Mouse (Mus musculus): ENCODE data around the gene Sectm1b. TPM values are rescaled to one million over a fixed set of nuclear protein-coding genes. Genes with fewer than 3 reads are reported as not detected.
"Not testable (repeated sequence)": the region's sequence is repeated elsewhere in the genome, so short reads cannot be mapped to it uniquely, and the experiment has no call there.

The Sectm1b gene
- polyA plus RNA-seq, 1 experiment from 2014 or later, result 0.14 TPM

DNA sequence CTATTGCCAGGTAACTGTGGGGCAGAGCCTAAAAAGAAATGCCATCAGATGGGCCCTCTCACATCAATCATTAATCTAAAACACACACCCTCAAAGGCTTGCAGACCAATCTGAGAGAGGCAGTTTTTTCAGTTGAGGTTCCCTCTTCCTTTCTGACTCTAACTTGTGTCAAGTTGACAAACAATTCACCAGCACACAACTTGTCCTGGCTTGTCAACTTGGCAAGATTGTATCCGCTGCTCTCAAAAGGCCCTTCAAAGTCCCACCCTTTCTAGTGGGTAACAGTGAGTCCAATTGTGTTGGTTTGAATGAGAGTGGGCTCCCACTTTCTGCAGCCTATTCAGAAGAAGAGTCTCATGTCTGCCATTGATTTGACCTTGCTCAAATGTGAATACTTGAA, 18.1 kb downstream of the Sectm1b start:
- Histone ChIP-seq H3K27ac (no peak overlapping the region), H3K36me3 (no peaks in the 10 kb centered on the region), H3K4me3 (no peak overlapping the region), H3K4me1 (no peaks in the 10 kb centered on the region), H3K9me3 (replicated peaks) (no peaks in the 10 kb centered on the region), H3K9ac (no peak overlapping the region), H3K27me3 (replicated peaks) (peaks cover 30% of the 10 kb centered on the region), H3K4me2 (no peak overlapping the region)
- WGBS (ENCODE audit: insufficient replicate concordance), result 50% methylated on average over 1 of the region's 1 CpGs
- ATAC-seq, result no peak

DNA sequence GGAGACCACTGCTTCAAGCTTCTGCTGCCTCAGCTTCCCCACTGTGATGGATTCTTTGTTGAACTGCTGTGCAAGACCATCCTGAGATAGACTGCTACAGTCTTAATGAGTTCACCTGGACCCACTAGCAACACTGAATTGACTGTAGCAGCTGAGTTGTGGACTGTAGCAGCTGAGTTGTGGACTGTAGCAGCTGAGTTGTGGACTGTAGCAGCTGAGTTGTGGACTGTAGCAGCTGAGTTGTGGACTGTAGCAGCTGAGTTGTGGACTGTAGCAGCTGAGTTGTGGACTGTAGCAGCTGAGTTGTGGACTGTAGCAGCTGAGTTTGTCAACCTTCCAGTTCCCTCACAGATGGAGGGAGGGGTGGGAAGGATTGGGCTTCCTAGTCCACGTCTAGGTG, 20.3 kb downstream of the Sectm1b start:
- H3K9me3 ChIP-seq (replicated peaks); H3K9ac ChIP-seq; H3K4me1 ChIP-seq; H3K4me2 ChIP-seq; H3K27ac ChIP-seq; ATAC-seq; H3K36me3 ChIP-seq; H3K4me3 ChIP-seq: not testable (repeated sequence)
- H3K27me3 ChIP-seq (replicated peaks), result peaks cover 32% of the 10 kb centered on the region
- 26% methylated on average over 1 of the region's 1 CpGs for WGBS (ENCODE audit: insufficient replicate concordance)

DNA sequence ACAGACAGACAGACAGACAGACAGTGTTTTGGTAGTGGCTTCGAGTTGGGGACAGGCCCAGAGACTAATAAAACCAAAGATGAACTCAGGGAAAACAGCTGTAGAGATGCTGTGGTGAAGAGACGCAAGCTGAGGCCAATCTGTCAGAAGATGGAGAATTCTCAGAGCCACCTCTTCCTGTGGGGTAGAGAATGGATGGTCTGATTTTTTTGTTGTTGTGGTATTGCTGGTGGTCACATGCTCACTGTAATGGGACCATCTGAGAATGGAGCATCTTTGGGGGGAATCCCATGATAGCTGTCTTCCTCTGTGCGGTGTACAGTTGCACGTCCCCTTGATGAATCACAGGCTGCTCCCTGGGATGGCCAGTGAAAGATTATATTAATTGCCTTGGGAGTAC, 20.9 kb downstream of the Sectm1b start:
- Histone ChIP-seq H3K36me3 (no peaks in the 10 kb centered on the region), H3K27ac (no peak overlapping the region), H3K4me3 (no peak overlapping the region), H3K27me3 (replicated peaks) (peaks cover 37% of the 10 kb centered on the region), H3K9me3 (replicated peaks) (no peaks in the 10 kb centered on the region), H3K4me1 (no peaks in the 10 kb centered on the region), H3K9ac (no peak overlapping the region), H3K4me2 (no peak overlapping the region)
- 61% methylated on average over 4 of the region's 4 CpGs for WGBS (ENCODE audit: insufficient replicate concordance)
- no peak for ATAC-seq

DNA sequence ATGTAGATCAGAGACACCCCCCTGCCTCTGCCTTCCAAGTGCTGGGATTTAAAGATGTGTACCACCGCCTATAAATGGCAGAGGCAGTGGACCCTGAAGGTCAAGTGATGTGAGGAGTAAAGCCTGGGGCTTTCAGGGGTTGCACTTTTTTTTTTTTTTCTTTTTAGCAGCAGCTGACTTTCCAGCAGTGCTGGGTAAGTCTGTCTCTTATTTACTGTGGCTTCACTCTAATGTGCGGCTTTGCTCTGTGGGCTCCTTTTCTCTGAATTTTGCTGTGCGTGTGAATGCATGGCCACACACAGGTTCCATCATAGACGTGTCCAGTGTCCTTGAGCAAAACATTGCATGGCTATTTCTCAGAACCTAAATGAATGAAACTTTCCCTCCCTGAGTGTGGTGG, 21.7 kb downstream of the Sectm1b start:
- peaks cover 40% of the 10 kb centered on the region for H3K27me3 ChIP-seq (replicated peaks)
- no peak for ATAC-seq
- no peak overlapping the region for H3K9ac ChIP-seq
- H3K27ac ChIP-seq, result no peak overlapping the region
- WGBS (ENCODE audit: insufficient replicate concordance), result 59% methylated on average over 4 of the region's 4 CpGs
- no peaks in the 10 kb centered on the region for H3K9me3 ChIP-seq (replicated peaks)
- H3K36me3 ChIP-seq, result no peaks in the 10 kb centered on the region
- no peaks in the 10 kb centered on the region for H3K4me1 ChIP-seq
- no peak overlapping the region for H3K4me2 ChIP-seq
- H3K4me3 ChIP-seq, result no peak overlapping the region

DNA sequence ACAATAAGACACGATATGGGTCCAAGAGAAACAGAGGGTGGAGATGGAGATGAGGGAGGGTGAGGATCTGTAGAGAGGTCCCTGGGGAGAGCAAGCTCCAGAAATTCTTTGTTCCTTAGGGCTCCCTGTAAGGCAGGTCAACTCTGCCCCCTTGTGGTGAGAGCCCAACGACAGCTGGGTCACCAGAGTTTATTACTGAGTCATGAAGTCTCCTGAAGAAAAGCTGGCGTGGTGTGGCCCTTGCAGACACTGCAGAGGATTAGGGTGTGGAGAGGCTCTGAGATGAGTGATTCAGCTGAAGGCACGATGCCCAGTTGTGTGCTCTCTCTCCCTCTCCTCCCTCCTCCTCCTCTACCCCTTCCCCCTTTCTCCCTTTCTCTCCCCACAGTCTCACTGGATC, 22.2 kb downstream of the Sectm1b start:
- no peak for ATAC-seq

DNA sequence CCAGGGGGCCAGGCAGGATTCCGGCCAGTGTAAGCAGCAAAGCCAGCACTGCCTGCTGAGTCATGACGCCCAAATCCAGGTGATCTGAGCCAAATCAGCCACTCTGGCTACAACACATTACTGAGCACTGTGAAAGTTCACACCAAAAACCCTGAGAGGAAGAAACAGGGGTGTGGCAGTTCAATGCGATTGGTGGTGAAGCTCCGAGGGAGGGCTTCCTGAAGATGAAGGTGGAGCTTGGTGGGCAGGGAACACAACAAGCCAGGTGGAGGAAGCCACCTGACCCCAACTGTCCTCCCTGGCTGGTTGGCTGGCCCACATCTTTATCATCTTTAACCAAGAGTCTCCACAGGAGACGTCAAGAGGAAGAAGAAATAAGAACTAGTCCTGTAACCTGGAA, 24.1 kb downstream of the Sectm1b start, which contains the start of gene Cd7:
Gene Cd7, minus strand, starts transcription at position 117 of the 400 bp plus-strand sequence.
- H3K4me2 ChIP-seq, result no peak within 1 kb of the TSS
- H3K27me3 ChIP-seq (replicated peaks), result peaks cover 38% of the 10 kb centered on the region
- no peak within 1 kb of the TSS for H3K9ac ChIP-seq
- H3K9me3 ChIP-seq (replicated peaks), result no peaks in the 10 kb centered on the region
- H3K36me3 ChIP-seq, result no peaks in the 10 kb centered on the region
- H3K4me1 ChIP-seq, result no peaks in the 10 kb centered on the region
- H3K27ac ChIP-seq, result no peak within 1 kb of the TSS
- 41% methylated on average over 5 of the region's 5 CpGs for WGBS (ENCODE audit: insufficient replicate concordance)
- no peak within 1 kb of the TSS for H3K4me3 ChIP-seq
- no peak for ATAC-seq

More for the DNA sequence above, 22.2 kb downstream of the Sectm1b start:
- no peak overlapping the region for H3K4me3 ChIP-seq
- peaks cover 45% of the 10 kb centered on the region for H3K27me3 ChIP-seq (replicated peaks)
- H3K36me3 ChIP-seq, result no peaks in the 10 kb centered on the region
- WGBS (ENCODE audit: insufficient replicate concordance), result 9% methylated on average over 4 of the region's 4 CpGs
- no peaks in the 10 kb centered on the region for H3K4me1 ChIP-seq
- H3K9me3 ChIP-seq (replicated peaks), result no peaks in the 10 kb centered on the region
- H3K9ac ChIP-seq, result no peak overlapping the region
- H3K4me2 ChIP-seq, result no peak overlapping the region
- no peak overlapping the region for H3K27ac ChIP-seq

DNA sequence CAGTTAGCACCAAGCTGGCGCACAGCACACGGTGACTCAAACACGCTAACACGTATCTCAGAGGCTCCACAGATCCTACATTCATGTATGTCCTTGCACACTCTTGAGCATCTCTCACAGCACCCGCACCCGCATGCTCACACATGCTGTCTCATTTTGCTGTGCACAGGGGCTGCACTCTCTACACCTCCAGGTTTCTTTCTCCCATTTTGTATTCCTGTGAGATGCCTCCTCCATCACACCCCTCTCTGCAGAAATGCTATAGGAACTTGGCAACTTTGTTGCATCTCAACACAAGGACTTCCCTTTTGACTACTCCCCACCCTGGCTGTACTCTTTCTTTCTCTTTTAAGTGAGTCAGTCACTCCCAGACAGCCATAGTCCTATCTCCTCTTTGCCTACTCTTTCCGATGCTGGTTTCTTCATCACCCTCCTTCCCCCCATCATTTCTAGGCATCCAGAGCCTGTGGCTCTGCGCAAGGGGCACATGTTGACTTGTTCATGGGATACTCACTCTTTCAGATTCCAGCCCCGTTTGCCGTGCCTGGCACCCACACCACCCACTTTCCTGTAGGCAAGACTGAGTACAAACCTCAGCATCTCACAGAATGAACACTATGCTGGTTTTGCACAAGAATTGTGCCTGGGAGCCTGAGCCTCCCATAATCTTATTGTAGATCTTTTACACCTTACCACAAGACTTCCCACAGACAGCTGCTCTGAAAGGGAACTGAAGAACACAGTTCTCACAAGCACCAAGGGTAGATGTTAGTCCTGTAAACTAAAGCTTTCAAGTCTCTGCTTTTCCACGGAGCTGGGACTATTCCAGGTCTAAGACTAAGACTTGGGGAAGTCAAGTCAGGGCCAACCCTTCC, 24.8 kb downstream of the Sectm1b start:
- Histone ChIP-seq H3K9ac (no peak overlapping the region), H3K4me2 (no peak overlapping the region), H3K27me3 (replicated peaks) (peaks cover 43% of the 10 kb centered on the region), H3K27ac (no peak overlapping the region), H3K36me3 (no peaks in the 10 kb centered on the region), H3K9me3 (replicated peaks) (no peaks in the 10 kb centered on the region), H3K4me1 (no peaks in the 10 kb centered on the region), H3K4me3 (no peak overlapping the region)
- 68% methylated on average over 11 of the region's 11 CpGs for WGBS (ENCODE audit: insufficient replicate concordance)
- ATAC-seq, result no peak

DNA sequence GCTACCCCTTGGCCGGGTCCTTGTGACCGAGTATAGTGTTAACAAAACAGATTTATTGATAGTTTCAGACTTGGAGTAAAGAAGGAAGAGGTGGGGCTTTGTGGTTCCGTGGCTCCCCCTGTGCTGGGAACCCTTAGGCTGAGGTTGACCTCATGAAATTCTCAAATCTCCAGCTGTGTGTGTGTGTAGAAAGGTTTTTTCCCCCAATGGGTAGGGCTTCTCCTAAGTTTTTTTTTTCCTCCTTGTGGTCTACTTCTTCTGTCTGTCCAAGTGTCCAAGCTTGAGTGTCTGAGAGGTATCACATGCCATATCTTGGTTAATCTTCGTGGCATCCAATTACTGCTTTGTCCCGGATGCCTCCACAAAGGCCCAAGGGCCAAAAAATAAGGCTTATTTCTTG, 30.3 kb downstream of the Sectm1b start:
- WGBS (ENCODE audit: insufficient replicate concordance), result 41% methylated on average over 5 of the region's 5 CpGs
- no peaks in the 10 kb centered on the region for H3K4me1 ChIP-seq
- no peak for ATAC-seq

DNA sequence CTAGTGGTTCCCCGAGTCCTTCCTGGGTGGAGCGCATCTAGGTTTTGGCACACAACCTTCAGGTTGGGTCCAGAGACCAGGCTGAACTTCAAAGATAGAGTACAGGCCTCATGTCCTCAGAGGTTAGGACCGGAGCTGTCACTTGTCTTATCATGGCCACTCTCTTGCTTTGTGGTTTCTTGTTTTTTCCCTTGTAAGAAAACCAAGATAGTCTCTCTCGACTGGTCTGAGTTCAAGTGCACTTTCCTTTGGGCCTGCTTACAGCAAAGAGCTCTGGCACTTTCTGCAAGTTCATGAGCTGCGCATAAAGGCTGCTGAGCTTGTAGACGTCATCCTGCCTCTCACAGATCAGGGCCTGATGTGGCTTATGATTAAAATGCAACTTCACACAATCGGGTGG, 36.1 kb downstream of the Sectm1b start:
- H3K9ac ChIP-seq, result no peak overlapping the region
- no peaks in the 10 kb centered on the region for H3K36me3 ChIP-seq
- no peak overlapping the region for H3K27ac ChIP-seq
- ATAC-seq, result no peak; the same call in 1 of the 2 replicates
- H3K27me3 ChIP-seq (replicated peaks), result peaks cover 9% of the 10 kb centered on the region; the same call in 1 of the 2 replicates
- H3K4me3 ChIP-seq, result no peak overlapping the region
- no peak overlapping the region for H3K4me2 ChIP-seq
- 23% methylated on average over 7 of the region's 7 CpGs for WGBS (ENCODE audit: insufficient replicate concordance)
- H3K9me3 ChIP-seq (replicated peaks), result no peaks in the 10 kb centered on the region
- peaks cover 13% of the 10 kb centered on the region for H3K4me1 ChIP-seq

More for the DNA sequence above, 30.3 kb downstream of the Sectm1b start:
- Histone ChIP-seq H3K9me3 (replicated peaks) (no peaks in the 10 kb centered on the region), H3K4me3 (no peak overlapping the region), H3K36me3 (no peaks in the 10 kb centered on the region), H3K27me3 (replicated peaks) (peaks cover 38% of the 10 kb centered on the region; the same call in 1 of the 2 replicates), H3K27ac (no peak overlapping the region), H3K9ac (no peak overlapping the region), H3K4me2 (no peak overlapping the region)

DNA sequence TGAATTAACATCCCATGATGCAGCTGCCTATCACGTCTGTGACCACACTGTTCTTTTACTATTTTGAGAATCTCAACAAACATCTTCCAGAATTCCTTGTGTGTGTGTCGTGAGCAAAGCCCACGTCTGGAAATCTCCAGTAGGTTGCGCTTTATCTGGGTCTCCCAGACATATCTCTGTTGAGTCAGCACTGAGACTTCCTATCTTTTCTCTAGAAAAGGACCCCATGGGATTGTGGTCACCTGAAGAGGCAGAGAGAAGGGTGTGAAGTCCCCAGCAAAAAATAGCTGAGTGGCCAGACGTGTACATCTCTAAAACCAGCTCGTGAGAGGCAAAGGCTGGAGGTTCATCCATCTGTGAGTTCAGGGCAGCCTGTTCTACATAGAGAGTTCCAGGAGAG, 39.2 kb downstream of the Sectm1b start:
- WGBS (ENCODE audit: insufficient replicate concordance), result 24% methylated on average over 6 of the region's 6 CpGs

DNA sequence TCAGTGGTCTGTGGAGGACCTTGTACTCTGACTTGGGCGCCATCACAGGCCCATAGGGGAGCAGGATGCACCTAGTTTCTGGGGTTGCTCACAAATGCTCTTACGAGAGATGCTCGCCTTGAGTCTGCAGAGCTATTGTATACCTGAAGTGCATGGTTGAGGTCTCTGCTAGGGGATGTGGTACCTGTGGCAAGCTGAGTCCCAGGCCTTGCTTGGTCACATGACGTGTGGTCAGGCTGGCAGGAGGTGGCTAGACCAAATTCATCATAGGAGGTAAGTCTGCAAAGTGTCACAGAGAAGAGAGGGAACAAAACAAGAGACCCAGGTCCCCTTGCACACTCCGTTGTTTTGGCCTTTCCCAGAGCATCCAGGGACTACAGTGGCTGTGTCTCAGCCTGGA, 43.9 kb downstream of the Sectm1b start:
- no peak overlapping the region for H3K4me2 ChIP-seq
- H3K9ac ChIP-seq, result no peak overlapping the region
- H3K9me3 ChIP-seq (replicated peaks), result no peaks in the 10 kb centered on the region
- no peak for ATAC-seq
- WGBS (ENCODE audit: insufficient replicate concordance), result 66% methylated on average over 5 of the region's 5 CpGs
- peaks cover 18% of the 10 kb centered on the region; the same call in 1 of the 2 replicates for H3K27me3 ChIP-seq (replicated peaks)
- no peaks in the 10 kb centered on the region for H3K36me3 ChIP-seq
- no peak overlapping the region for H3K4me3 ChIP-seq
- H3K4me1 ChIP-seq, result 0 out of 2 replicates have a peak, but pooled peaks cover 4% of the 10 kb centered on the region
- no peak overlapping the region for H3K27ac ChIP-seq

More for the DNA sequence above, 39.2 kb downstream of the Sectm1b start:
- Histone ChIP-seq H3K27me3 (replicated peaks) (peaks cover 9% of the 10 kb centered on the region; the same call in 1 of the 2 replicates), H3K4me2 (no peak overlapping the region), H3K4me3 (no peak overlapping the region), H3K36me3 (no peaks in the 10 kb centered on the region), H3K9me3 (replicated peaks) (no peaks in the 10 kb centered on the region), H3K27ac (no peak overlapping the region), H3K4me1 (peaks cover 13% of the 10 kb centered on the region), H3K9ac (no peak overlapping the region)
- no peak for ATAC-seq

DNA sequence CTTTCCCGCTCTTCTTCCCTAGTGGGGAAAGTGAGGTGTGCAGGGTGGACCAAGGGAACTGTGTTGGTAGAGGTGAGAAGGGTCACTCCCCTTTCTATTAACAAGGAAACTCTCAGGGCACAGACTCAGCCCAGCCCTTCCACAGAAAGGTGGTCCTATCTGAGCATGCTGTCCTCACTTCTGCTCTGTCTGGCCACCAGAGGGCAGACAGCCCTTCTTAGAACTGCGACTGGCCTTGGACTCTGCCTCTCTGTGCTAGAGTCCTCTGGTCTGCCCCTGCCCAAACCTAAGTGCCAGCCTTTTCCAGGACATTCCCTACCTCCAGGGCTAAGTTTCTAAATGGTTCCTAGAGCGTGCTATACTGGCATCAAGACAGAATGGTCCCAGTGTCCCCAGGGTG, 45.7 kb downstream of the Sectm1b start:
- Histone ChIP-seq H3K4me1 (no peaks in the 10 kb centered on the region), H3K9ac (no peak overlapping the region), H3K36me3 (no peaks in the 10 kb centered on the region), H3K9me3 (replicated peaks) (no peaks in the 10 kb centered on the region), H3K27ac (no peak overlapping the region), H3K4me3 (no peak overlapping the region), H3K4me2 (no peak overlapping the region), H3K27me3 (replicated peaks) (peaks cover 32% of the 10 kb centered on the region; the same call in 1 of the 2 replicates)
- ATAC-seq, result peak; percentile 51; the same call in 1 of the 2 replicates
- WGBS (ENCODE audit: insufficient replicate concordance), result 19% methylated on average over 3 of the region's 3 CpGs
